ENCODE assay signal across 22 mouse cellular contexts in the genomic region with DNA sequence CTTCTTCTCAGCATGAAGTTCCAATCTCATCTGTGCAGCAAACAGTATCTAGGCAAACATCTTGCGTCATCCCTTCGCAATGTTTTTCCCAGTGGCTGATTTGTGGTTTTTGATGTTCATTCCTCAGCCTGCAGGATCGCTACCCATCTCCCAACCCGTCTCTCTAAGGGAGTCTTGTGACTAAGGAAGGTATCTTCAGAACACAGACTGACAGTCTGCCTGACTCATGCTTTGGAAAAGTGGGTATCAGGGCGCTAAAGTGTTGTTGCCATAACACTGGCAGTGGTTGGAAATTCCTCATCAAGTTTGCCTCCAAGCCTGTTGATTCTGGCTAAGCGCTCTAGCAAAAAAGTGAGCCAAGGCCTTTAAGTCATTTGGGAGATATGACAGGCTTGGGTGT.
DNase-seq lines count a peak whose midpoint lies in the region.
"Had no signal": no experiment of that assay in that cellular context is flagged by ENCODE, and none has a peak within 500 bp of the region (broad histone marks: within the 10 kb centered on the region; RNA-seq: fewer than 3 reads in every experiment).

No protein-coding gene starts in this region.

- 91% methylated on average over 6 of the region's 6 CpGs for WGBS in limb, embryonic 10.5 days

- H3K9me3 ChIP-seq in limb, embryonic 10.5 days (replicated peaks): no peaks in the 10 kb centered on the region
- H3K9me3 ChIP-seq: hindbrain, embryonic 15.5 days; intestine, embryonic 15.5 days; limb, embryonic 12.5 days; midbrain, embryonic 10.5 days; neural tube, embryonic 13.5 days had no signal

- peak; percentile 18 for DNase-seq in adrenal gland, adult 2 months
- no peak for DNase-seq in adrenal gland, adult 18-20 months (ENCODE audit: low spot score in 2 of 2)
- peak; percentile 26 for DNase-seq in heart, adult 8-10 months (ENCODE audit: low spot score)
- no peak for DNase-seq in heart, postnatal 10 days
- peak; percentile 89 for DNase-seq in NIH3T3 (ENCODE audit: low read depth)
- DNase-seq in fat pad, adult 2 months (ENCODE audit: extremely low read depth, low read depth, low spot score): peak; percentile 50
- no peak for DNase-seq in gastrocnemius, postnatal 14 days
- no peak for DNase-seq in limb, embryonic 10.5 days (ENCODE audit: low spot score)
- DNase-seq: cerebellum, adult 11-12 months; cerebellum, postnatal 10 days; gastrocnemius, postnatal 25 days; kidney, adult 8-10 months; kidney, postnatal 10 days; liver, postnatal 0 days; right cerebral cortex, postnatal 4 days; thymus, postnatal 25 days had no signal

- H3K4me1 ChIP-seq in limb, embryonic 10.5 days: no peaks in the 10 kb centered on the region
- H3K4me1 ChIP-seq: intestine, embryonic 15.5 days; limb, embryonic 12.5 days had no signal

- intact Hi-C loops in heart, postnatal 10 days (cut with DNase I): no loop called here
- intact Hi-C loops in gastrocnemius, postnatal 14 days (cut with DNase I; ENCODE audit: low total_unique reads): no loop called here

- no peak overlapping the region for H3K27ac ChIP-seq in limb, embryonic 10.5 days
- H3K27ac ChIP-seq: hindbrain, embryonic 15.5 days; intestine, embryonic 15.5 days; limb, embryonic 12.5 days; midbrain, embryonic 10.5 days; neural tube, embryonic 13.5 days had no signal

- H3K36me3 ChIP-seq in limb, embryonic 10.5 days: peaks cover 17% of the 10 kb centered on the region
- H3K36me3 ChIP-seq: hindbrain, embryonic 15.5 days; intestine, embryonic 15.5 days; limb, embryonic 12.5 days; midbrain, embryonic 10.5 days; neural tube, embryonic 13.5 days had no signal

- H3K27me3 ChIP-seq in limb, embryonic 10.5 days (ENCODE audit: low read depth, poor library complexity, severe bottlenecking): no peaks in the 10 kb centered on the region
- H3K27me3 ChIP-seq: hindbrain, embryonic 15.5 days; intestine, embryonic 15.5 days; limb, embryonic 12.5 days; neural tube, embryonic 13.5 days had no signal

- no peak overlapping the region for H3K4me3 ChIP-seq in limb, embryonic 10.5 days
- H3K4me3 ChIP-seq: hindbrain, embryonic 15.5 days; intestine, embryonic 15.5 days; limb, embryonic 12.5 days; midbrain, embryonic 10.5 days; myocyte; neural tube, embryonic 13.5 days had no signal

Comparison
In these comparisons a context has a peak if more than half of its experiments do, and no peak if none do; other contexts are left out.
1. DNase-seq: peak in adrenal gland, adult 2 months (single experiment), heart, adult 8-10 months (single experiment), NIH3T3 (single experiment) and fat pad, adult 2 months (single experiment); none in adrenal gland, adult 18-20 months (0 of 2), heart, postnatal 10 days (0 of 2), gastrocnemius, postnatal 14 days (single experiment) and limb, embryonic 10.5 days (single experiment).